Mouse (Mus musculus): ENCODE results near the gene Pgs1. TPM values are rescaled to one million over a fixed set of nuclear protein-coding genes. Genes with fewer than 3 reads are reported as not detected.

The Pgs1 gene
- polyA plus RNA-seq, 1 experiment from 2014 or later: 45.9 TPM

DNA sequence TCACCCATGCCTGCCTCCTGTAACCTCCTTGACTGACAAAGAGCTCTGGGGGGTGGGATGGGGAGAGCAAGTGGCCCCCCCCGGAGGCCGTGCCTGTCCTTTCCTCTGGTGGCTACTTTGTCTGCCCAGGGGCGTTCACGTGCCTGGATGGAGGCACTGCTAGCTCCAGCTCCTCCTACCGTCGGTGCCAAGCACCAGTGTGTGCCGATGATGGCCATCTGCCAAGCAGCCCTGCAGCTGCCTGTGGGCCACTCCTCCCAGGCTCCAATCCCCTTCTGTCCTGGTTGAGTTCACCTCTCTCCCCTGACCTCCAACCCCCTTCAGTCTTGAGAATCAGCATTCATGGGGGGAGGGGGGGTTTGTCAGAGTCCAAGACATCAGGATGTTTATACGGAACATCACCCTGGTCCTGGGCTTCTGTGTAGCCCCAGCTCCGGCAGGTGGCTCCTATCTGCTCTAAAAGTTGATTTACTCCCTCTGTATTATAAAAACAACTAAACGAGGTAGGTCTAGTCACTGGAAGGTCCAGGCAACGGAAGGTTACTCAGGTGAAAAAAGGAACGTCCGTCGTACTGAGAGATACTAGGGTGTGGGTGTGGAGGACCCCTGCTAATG lies 57.3 kb downstream of the Pgs1 start:
- no peaks in the 10 kb centered on the region for H3K36me3 ChIP-seq (replicated peaks)
- 0 out of 2 replicates have a peak overlapping the region, but pooled peaks have one; percentile 10 for H3K27ac ChIP-seq
- H3K4me1 ChIP-seq: peaks cover 13% of the 10 kb centered on the region
- ATAC-seq (ENCODE audit: low FRiP score): no peak
- 62% methylated on average over 14 of the region's 14 CpGs for WGBS
- H3K4me2 ChIP-seq: no peak overlapping the region
- H3K27me3 ChIP-seq: no peaks in the 10 kb centered on the region
- H3K9me3 ChIP-seq: no peaks in the 10 kb centered on the region
- no peak overlapping the region for H3K4me3 ChIP-seq (replicated peaks)
- H3K9ac ChIP-seq: 0 out of 2 replicates have a peak overlapping the region, but pooled peaks have one; percentile 7

DNA sequence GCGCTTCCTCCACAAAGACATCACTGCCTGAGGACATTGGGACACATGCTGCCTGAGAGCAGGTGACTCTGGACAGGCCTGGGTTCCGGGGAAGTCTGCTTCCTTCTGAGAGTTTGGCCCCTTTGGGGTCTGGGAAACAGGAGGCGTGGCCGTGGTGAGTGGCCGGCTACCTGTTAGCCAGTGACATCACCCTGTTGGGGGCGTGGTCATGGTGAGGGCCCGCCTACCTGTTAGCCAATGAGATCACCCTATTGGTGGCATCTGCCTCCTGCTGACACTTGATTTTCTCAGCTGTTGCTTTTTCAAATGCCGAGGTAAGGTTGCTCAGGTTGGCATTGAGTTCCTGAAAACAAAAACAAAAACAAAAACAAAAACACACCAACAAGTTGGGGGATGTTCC lies 63.5 kb downstream of the Pgs1 start:
- Histone ChIP-seq H3K27ac (no peak overlapping the region), H3K27me3 (no peaks in the 10 kb centered on the region), H3K4me3 (replicated peaks) (no peak overlapping the region), H3K4me2 (no peak overlapping the region), H3K4me1 (no peaks in the 10 kb centered on the region), H3K36me3 (replicated peaks) (no peaks in the 10 kb centered on the region), H3K9ac (no peak overlapping the region), H3K9me3 (no peaks in the 10 kb centered on the region)
- 27% methylated on average over 8 of the region's 8 CpGs for WGBS
- ATAC-seq (ENCODE audit: low FRiP score): no peak

DNA sequence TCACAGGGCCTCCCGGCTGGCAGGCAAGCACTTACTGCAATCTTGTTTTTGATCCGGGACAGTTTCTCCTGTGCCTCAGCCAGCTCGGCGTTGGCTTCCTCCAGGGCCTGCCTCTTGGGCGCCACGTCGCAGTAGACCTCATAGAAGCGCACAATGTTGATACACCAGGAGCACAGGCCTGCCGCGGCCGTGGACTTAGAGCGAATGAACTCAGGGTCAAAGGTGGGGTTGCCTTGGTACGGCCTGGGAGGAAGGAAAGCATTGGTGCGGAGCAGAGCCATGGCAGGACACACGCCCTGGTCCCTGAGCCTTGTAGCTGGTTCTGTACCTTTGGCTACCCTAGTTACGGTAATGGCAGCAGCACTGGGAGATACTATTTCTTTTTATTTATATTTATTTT lies 64.1 kb downstream of the Pgs1 start:
- Histone ChIP-seq H3K9ac (no peak overlapping the region), H3K27me3 (no peaks in the 10 kb centered on the region), H3K4me3 (replicated peaks) (no peak overlapping the region), H3K4me2 (no peak overlapping the region), H3K27ac (no peak overlapping the region), H3K36me3 (replicated peaks) (no peaks in the 10 kb centered on the region), H3K4me1 (no peaks in the 10 kb centered on the region), H3K9me3 (no peaks in the 10 kb centered on the region)
- no peak for ATAC-seq (ENCODE audit: low FRiP score)
- WGBS: 86% methylated on average over 16 of the region's 16 CpGs

DNA sequence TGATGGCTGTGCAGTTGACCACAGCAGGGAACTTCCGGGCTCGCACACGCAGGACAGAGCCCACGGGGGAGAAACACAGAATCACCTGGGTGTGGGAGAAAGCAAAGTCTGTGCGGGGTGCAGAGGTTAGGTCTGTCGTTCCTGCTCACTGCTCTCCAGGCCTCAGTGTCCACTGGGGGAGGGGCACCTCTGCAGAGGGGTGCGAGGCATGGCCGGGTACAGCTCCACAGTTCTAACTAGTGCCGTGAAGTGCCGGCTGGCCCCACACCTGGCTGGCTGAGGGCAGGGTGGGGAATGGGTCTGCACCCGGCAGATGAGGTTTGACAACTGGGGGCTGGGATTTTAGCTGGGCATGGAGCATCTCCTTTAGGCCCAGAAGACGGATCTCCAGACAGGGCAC lies 72.3 kb downstream of the Pgs1 start:
- no peak overlapping the region for H3K4me2 ChIP-seq
- no peak overlapping the region for H3K4me3 ChIP-seq (replicated peaks)
- WGBS: 76% methylated on average over 12 of the region's 12 CpGs
- no peaks in the 10 kb centered on the region for H3K9me3 ChIP-seq
- H3K4me1 ChIP-seq: peaks cover 8% of the 10 kb centered on the region
- H3K27me3 ChIP-seq: no peaks in the 10 kb centered on the region
- no peak for ATAC-seq (ENCODE audit: low FRiP score)
- no peak overlapping the region for H3K9ac ChIP-seq
- no peak overlapping the region for H3K27ac ChIP-seq
- no peaks in the 10 kb centered on the region for H3K36me3 ChIP-seq (replicated peaks)

DNA sequence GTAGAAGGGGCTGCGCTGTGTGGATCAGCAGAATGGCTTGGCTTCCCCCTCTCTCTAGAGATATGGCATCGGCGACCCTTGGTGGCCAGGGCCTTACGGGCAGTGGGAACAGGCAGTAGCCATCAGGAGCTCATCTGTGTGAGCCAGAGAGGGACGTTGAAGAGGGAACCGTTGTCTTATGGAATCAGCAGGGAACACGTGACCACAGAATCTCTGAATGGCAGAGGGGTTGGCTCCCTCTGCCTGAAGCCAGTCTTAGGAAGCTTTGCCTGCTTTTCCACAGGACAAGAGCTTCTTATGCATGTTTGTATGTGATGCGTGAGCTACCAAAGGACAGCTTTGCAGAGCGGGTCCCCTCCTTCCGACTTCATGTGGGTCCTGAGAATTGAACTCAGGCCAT lies 72.8 kb downstream of the Pgs1 start:
- H3K27me3 ChIP-seq: no peaks in the 10 kb centered on the region
- no peaks in the 10 kb centered on the region for H3K9me3 ChIP-seq
- no peak overlapping the region for H3K27ac ChIP-seq
- no peaks in the 10 kb centered on the region for H3K36me3 ChIP-seq (replicated peaks)
- H3K4me1 ChIP-seq: peaks cover 8% of the 10 kb centered on the region
- ATAC-seq (ENCODE audit: low FRiP score): no peak
- 69% methylated on average over 10 of the region's 10 CpGs for WGBS
- H3K4me2 ChIP-seq: no peak overlapping the region
- H3K9ac ChIP-seq: no peak overlapping the region
- H3K4me3 ChIP-seq (replicated peaks): no peak overlapping the region

DNA sequence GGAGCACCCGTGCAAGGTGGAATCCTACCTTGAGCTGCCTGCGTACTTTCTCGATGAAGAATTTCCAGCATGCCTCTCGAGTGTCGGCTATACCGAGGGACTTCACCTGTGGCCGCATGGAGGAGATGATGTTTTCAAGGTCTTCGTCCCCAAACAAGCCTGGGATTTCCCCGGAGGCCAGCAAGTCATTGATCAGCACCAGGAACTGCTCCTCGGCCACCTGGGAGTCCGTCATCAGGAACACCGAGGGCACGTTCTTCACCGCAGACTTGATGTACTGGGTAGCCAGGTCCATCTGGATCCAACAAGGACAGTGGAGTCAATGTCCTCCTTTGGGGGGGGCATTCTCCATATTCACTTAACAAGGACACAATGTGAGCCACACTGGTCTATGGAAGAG lies 73.9 kb downstream of the Pgs1 start:
- Histone ChIP-seq H3K27me3 (no peaks in the 10 kb centered on the region), H3K4me3 (replicated peaks) (no peak overlapping the region), H3K36me3 (replicated peaks) (no peaks in the 10 kb centered on the region), H3K4me1 (peaks cover 8% of the 10 kb centered on the region), H3K9me3 (no peaks in the 10 kb centered on the region), H3K4me2 (no peak overlapping the region), H3K9ac (no peak overlapping the region), H3K27ac (no peak overlapping the region)
- ATAC-seq (ENCODE audit: low FRiP score): no peak
- WGBS: 88% methylated on average over 14 of the region's 14 CpGs

DNA sequence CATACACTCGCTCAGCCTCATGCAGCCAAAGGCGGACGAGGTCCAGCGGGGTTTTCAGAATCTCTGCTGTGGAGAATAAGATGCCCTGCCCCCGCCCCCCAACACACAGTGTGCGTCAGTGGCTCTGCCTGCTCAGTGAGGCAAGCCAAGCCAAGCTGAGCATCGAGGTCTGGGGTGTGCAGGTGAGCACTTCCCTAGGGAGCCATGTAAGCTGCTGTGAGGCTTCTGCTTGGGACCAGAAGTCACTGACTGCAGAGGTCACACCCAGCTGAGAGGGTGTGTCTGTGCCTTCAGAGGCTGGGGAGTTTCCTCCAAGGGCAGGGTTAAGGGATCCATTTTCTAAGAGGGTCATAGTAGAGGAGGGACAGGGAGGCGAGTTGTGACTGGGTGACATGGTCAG lies 81.5 kb downstream of the Pgs1 start:
- no peaks in the 10 kb centered on the region for H3K36me3 ChIP-seq (replicated peaks)
- H3K9ac ChIP-seq: no peak overlapping the region
- WGBS: 78% methylated on average over 8 of the region's 8 CpGs
- no peaks in the 10 kb centered on the region for H3K9me3 ChIP-seq
- H3K27ac ChIP-seq: no peak overlapping the region
- H3K27me3 ChIP-seq: no peaks in the 10 kb centered on the region
- H3K4me3 ChIP-seq (replicated peaks): no peak overlapping the region
- no peak for ATAC-seq (ENCODE audit: low FRiP score)
- H3K4me1 ChIP-seq: peaks cover 11% of the 10 kb centered on the region
- H3K4me2 ChIP-seq: no peak overlapping the region

DNA sequence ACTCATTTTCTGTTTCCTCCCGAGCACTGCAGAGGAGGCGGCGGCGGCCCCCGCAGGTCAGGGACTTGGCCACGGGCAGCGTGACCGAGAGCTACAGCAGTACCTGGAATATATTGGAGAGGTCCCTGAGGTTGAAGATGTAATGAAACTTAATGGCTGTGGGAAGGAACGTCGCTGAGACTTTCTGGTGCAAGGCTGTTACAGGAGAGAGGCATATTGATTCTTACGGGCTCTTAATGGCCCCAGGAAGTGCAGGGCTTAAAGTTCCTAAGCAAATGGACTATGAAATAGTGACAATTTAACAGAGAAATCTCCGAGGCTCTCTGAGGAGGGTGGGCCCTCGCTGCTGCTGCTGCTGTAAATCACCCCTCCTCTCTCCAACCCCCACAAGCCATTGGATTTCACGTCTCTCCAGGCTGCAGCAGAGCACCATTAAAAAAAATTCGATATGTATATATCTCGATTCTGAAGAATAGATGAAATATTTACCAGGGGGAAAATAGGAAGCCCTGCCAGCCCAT lies 82.8 kb downstream of the Pgs1 start:
- 87% methylated on average over 16 of the region's 16 CpGs for WGBS
- Histone ChIP-seq H3K4me2 (no peak overlapping the region), H3K27me3 (no peaks in the 10 kb centered on the region), H3K9me3 (no peaks in the 10 kb centered on the region), H3K27ac (no peak overlapping the region), H3K4me3 (replicated peaks) (no peak overlapping the region), H3K9ac (no peak overlapping the region), H3K36me3 (replicated peaks) (no peaks in the 10 kb centered on the region), H3K4me1 (peaks cover 11% of the 10 kb centered on the region)
- ATAC-seq (ENCODE audit: low FRiP score): no peak

DNA sequence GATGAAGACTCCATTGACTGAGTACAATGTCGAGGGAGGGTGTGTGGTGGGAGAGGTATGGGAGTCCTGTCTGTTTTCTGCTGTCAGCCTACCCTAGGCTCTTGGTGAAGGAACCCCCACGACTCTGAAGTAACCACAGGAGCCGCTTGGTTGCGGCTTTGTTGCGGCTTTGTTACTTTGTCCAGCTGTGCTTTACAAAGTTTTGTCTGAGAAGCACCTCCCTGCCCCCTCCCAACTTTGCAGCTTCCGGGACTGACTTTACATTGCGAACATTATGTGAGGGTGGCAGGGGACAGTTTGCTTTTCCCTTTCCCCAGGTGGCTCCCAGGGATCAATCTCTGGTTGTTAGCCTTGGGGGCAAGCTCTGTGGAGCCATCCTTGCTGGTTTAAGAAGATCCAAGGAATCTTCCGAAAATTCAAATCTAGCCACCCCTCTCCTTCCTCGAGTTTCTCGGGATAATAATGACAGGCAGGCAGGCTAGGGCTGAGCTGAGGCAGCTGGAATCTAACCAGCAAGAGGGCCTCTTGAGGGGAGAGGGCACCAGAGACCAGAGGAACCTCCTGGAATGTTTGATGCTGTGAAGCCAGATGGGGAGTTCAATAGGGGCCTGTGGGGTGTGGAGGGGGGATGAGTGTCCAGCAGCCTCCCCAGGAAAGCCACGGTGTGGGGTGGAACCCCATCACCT lies 85.3 kb downstream of the Pgs1 start:
- no peaks in the 10 kb centered on the region for H3K9me3 ChIP-seq
- H3K4me3 ChIP-seq (replicated peaks): no peak overlapping the region
- H3K27ac ChIP-seq: no peak overlapping the region
- no peak overlapping the region for H3K4me2 ChIP-seq
- 36% methylated on average over 11 of the region's 11 CpGs for WGBS
- H3K4me1 ChIP-seq: peaks cover 11% of the 10 kb centered on the region
- H3K36me3 ChIP-seq (replicated peaks): no peaks in the 10 kb centered on the region
- no peak for ATAC-seq (ENCODE audit: low FRiP score)
- no peak overlapping the region for H3K9ac ChIP-seq
- no peaks in the 10 kb centered on the region for H3K27me3 ChIP-seq

Small RNA genes within 50 kb of the gene (microRNA-seq; reads per million reads assigned to microRNA genes)
- gene Mir6933: not detected

Other genes starting within 250 kb of the Pgs1 start
- 0.82 and 1.2 TPM in 2 replicates for gene Tmc8, start 204.2 kb upstream of the Pgs1 start, polyA plus RNA-seq (2016; fragmentation: Nextera tagmentation; extraction: Ambion mirVana)
- 3.0 and 4.4 TPM in 2 replicates for gene Tmc6, start 204.1 kb upstream of the Pgs1 start, polyA plus RNA-seq (2016; fragmentation: Nextera tagmentation; extraction: Ambion mirVana)
- not detected in 2 replicates for gene 6030468B19Rik, start 188.6 kb upstream of the Pgs1 start, polyA plus RNA-seq (2016; fragmentation: Nextera tagmentation; extraction: Ambion mirVana)
- 0.15 and 0.56 TPM in 2 replicates for gene Gm20708, start 176.6 kb upstream of the Pgs1 start, polyA plus RNA-seq (2016; fragmentation: Nextera tagmentation; extraction: Ambion mirVana)
- gene Syngr2, start 176.6 kb upstream of the Pgs1 start, polyA plus RNA-seq (2016; fragmentation: Nextera tagmentation; extraction: Ambion mirVana): 20.6 and 25.5 TPM in 2 replicates
- 5.6 and 5.9 TPM in 2 replicates for gene Afmid, start 160.4 kb upstream of the Pgs1 start, polyA plus RNA-seq (2016; fragmentation: Nextera tagmentation; extraction: Ambion mirVana)
- gene Tk1, start 160.2 kb upstream of the Pgs1 start, polyA plus RNA-seq (2016; fragmentation: Nextera tagmentation; extraction: Ambion mirVana): 110 and 115 TPM in 2 replicates
- 282 and 293 TPM in 2 replicates for gene Birc5, start 137.0 kb upstream of the Pgs1 start, polyA plus RNA-seq (2016; fragmentation: Nextera tagmentation; extraction: Ambion mirVana)
- gene Tmem235, start 125.5 kb upstream of the Pgs1 start, polyA plus RNA-seq (2016; fragmentation: Nextera tagmentation; extraction: Ambion mirVana): not detected in 2 replicates
- gene Tha1, start 112.8 kb upstream of the Pgs1 start, polyA plus RNA-seq (2016; fragmentation: Nextera tagmentation; extraction: Ambion mirVana): 2.9 and 3.9 TPM in 2 replicates
- gene Socs3, start 16.2 kb upstream of the Pgs1 start, polyA plus RNA-seq (2016; fragmentation: Nextera tagmentation; extraction: Ambion mirVana): 13.5 and 14.7 TPM in 2 replicates
- gene Dnah17, start 144.3 kb downstream of the Pgs1 start, polyA plus RNA-seq (2016; fragmentation: Nextera tagmentation; extraction: Ambion mirVana): 0.19 and 0.34 TPM in 2 replicates